In genomic region chr4:126095622-126096430, GRCm38 (mm10) we compare ENCODE assay signal across 1 mouse cellular context.
TF ChIP-seq lines count a peak whose summit lies in the region.

No protein-coding gene starts in this region.

TF ChIP-seq in MEL, 35 proteins besides CTCF, POLR2A, EP300 and RAD21:
- TF ChIP-seq TBP (IDR thresholded peaks at IDR 0.05; ENCODE audit: low read depth, low read length) (peak; percentile 97), HCFC1 (IDR thresholded peaks at IDR 0.05; ENCODE audit: low read depth, low read length) (0 out of 2 replicates have a peak, but pooled peaks have one; percentile 21), ETS1 (IDR thresholded peaks at IDR 0.05; ENCODE audit: low read depth, low read length) (peak; percentile 30; the same call in 1 of the 2 replicates), ELF1 (IDR thresholded peaks at IDR 0.05; ENCODE audit: low read depth, low read length) (0 out of 2 replicates have a peak, but pooled peaks have one; percentile 29), SIN3A (IDR thresholded peaks at IDR 0.05; ENCODE audit: low read length) (0 out of 2 replicates have a peak, but pooled peaks have one; percentile 25), ZNF384 (IDR thresholded peaks at IDR 0.05; ENCODE audit: low read depth, low read length) (peak; percentile 82), MYC (IDR thresholded peaks at IDR 0.05; ENCODE audit: low read depth, low read length) (peak; percentile 47; the same call in 1 of the 2 replicates), GATA1 (IDR thresholded peaks at IDR 0.05; ENCODE audit: low read depth, low read length) (0 out of 2 replicates have a peak, but pooled peaks have one; percentile 3), NRF1 (IDR thresholded peaks at IDR 0.05; ENCODE audit: insufficient read depth, low read depth, low read length, poor library complexity, severe bottlenecking) (0 out of 2 replicates have a peak, but pooled peaks have one; percentile 11)
